Mouse (Mus musculus) forebrain, embryonic 10.5 days (tissue): ENCODE results near the gene Gm43738. TPM values are rescaled to one million over a fixed set of nuclear protein-coding genes. Genes with fewer than 3 reads are reported as not detected.
A peak's percentile ranks its signal among the peaks of the same experiment; 100 is the strongest.

ENCODE experiments used
- DNase-seq: peaks from one replicate; pipeline ENCODE4 v3.0.0-alpha.2; 2017; ENCODE audit warnings: low spot score; ENCODE audit errors: extremely low spot score
- H3K27ac ChIP-seq: fragments of 300-500 bp; sonication (generic); 2 replicates; pipeline ENCODE4 v1.5.1; 2016; ENCODE audit warnings: mild to moderate bottlenecking
- H3K27me3 ChIP-seq: fragments of 300-500 bp; sonication (generic); 2 replicates; pipeline ENCODE4 v1.6.1; 2016; ENCODE audit warnings: mild to moderate bottlenecking; ENCODE audit not compliant: poor library complexity, severe bottlenecking
- H3K36me3 ChIP-seq: fragments of 300-500 bp; sonication (generic); replicated peaks from 2 replicates; pipeline ENCODE4 v1.6.1; 2016; ENCODE audit warnings: mild to moderate bottlenecking, moderate library complexity
- H3K4me1 ChIP-seq: fragments of 300-500 bp; sonication (generic); 2 replicates; pipeline ENCODE4 v1.6.1; 2016
- H3K4me3 ChIP-seq: fragments of 300-500 bp; sonication (generic); 2 replicates; pipeline ENCODE4 v1.5.1; 2016; ENCODE audit warnings: mild to moderate bottlenecking, moderate library complexity
- H3K9me3 ChIP-seq: fragments of 300-500 bp; sonication (generic); 2 replicates; pipeline ENCODE4 v1.6.1; 2016; ENCODE audit warnings: mild to moderate bottlenecking, moderate library complexity
- WGBS: fragments of 180-500 bp; shearing (Covaris S2); methylation state at CpG from one replicate; pipeline ENCODE4 v1.1.7; 2016; 5-methylcytosine and 5-hydroxymethylcytosine counted together
- polyA plus RNA-seq: library from polyadenylated mRNA; unstranded; fragments of >200 nt; fragmentation: Nextera tagmentation; extraction: Ambion mirVana; gene quantifications from 2 replicates; pipeline ENCODE4 v1.2.1, GENCODE M21; 2016

The Gm43738 gene
- polyA plus RNA-seq, 1 experiment from 2014 or later: not detected

DNA sequence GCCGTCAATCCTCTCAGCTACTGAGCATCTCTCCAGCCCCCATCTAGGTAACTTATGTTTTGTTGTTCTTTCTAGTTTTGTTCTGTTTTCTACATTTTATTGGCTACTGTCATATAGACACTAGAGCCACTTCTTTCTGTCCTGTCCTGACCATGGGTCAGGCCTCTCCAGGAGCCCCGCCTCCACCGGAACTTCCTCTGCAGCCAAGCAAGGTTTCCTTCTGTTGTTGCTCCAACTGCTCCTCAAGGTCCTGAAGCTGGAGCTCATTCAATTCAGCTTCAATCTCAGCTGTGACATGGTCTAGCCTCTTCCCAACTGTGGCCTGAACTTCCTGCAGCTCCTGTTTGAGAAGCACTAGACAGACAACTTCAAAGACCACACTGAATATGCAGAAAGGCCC is 29.0 kb upstream of the Gm43738 start:
- WGBS: 97% methylated on average over 3 of the region's 3 CpGs
- no peak overlapping the region for H3K27ac ChIP-seq
- peaks cover 15% of the 10 kb centered on the region for H3K4me1 ChIP-seq

DNA sequence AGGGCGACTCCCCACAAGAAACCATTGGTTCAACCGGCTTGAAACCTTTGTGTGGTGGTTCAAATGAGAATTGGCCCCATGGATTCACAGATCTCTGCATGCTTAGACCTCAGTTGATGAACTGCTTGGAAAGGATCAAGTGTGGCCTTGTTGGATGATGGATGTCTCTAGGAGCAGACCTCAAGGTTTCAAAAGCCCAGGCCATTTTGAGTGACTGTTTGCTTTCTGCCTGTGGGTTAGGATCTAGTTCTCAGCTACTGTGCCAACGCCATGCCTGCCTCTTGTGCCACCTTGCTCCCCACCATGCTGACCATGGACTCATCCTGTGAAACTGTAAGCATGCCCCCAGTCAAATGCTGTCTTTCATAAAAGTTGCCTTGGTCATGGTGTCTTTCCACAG is 25.1 kb upstream of the Gm43738 start:
- no peak overlapping the region for H3K27ac ChIP-seq
- peaks cover 5% of the 10 kb centered on the region; the same call in 1 of the 2 replicates for H3K4me1 ChIP-seq
- DNase-seq: no peak
- 94% methylated on average over 3 of the region's 3 CpGs for WGBS
- H3K4me3 ChIP-seq: no peak overlapping the region
- H3K9me3 ChIP-seq: no peaks in the 10 kb centered on the region
- no peaks in the 10 kb centered on the region for H3K27me3 ChIP-seq
- no peaks in the 10 kb centered on the region for H3K36me3 ChIP-seq

More for the DNA sequence above, 29.0 kb upstream of the Gm43738 start:
- Histone ChIP-seq H3K9me3 (no peaks in the 10 kb centered on the region), H3K4me3 (no peak overlapping the region), H3K36me3 (no peaks in the 10 kb centered on the region), H3K27me3 (peaks cover 26% of the 10 kb centered on the region)
- DNase-seq: no peak

DNA sequence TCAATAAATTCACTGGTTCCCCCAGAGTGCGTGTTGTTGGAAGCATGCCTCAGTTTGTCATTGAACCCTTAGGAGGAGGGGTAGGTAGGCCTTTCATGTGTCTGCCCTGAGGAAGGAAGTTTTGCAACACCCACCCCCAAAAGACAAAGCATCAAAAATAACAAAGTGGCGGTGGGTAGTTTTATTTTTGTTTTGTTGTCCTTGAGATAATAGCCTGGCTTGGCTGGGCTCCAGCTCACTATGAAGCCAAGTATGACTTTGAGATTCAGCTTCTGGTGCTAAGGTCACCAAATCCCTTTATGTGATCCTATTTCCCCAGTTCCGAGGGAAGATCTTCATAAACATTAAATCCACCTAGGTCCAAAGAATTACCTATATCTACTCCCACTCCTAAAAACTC is 23.3 kb upstream of the Gm43738 start:
- Histone ChIP-seq H3K36me3 (no peaks in the 10 kb centered on the region), H3K27me3 (no peaks in the 10 kb centered on the region), H3K4me1 (peaks cover 5% of the 10 kb centered on the region; the same call in 1 of the 2 replicates), H3K9me3 (no peaks in the 10 kb centered on the region), H3K27ac (no peak overlapping the region), H3K4me3 (no peak overlapping the region)
- no peak for DNase-seq
- WGBS: 92% methylated on average over 3 of the region's 3 CpGs

DNA sequence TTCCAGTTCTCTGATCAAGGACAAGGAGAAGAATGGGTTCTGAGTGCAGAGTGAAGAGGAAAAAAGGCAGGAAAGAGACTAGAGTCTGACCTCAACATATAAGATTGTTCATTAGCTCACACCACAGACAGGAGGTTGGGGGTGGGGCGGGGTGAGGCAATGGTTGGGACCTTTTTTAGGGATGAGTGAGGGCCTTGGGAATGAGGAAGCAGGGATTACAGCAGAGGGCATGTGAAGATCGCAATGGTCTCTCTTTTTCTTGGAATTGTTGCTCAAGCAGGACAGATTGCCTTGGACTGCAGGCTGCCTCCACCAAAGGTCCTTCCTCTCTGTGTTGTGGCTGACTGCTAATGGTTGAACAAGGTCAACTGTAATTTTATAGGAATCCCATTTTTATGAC is 22.4 kb upstream of the Gm43738 start:
- H3K4me1 ChIP-seq: no peaks in the 10 kb centered on the region
- no peaks in the 10 kb centered on the region for H3K9me3 ChIP-seq
- H3K36me3 ChIP-seq: no peaks in the 10 kb centered on the region
- DNase-seq: no peak
- no peak overlapping the region for H3K4me3 ChIP-seq
- H3K27ac ChIP-seq: no peak overlapping the region
- 82% methylated on average over 2 of the region's 2 CpGs for WGBS
- H3K27me3 ChIP-seq: no peaks in the 10 kb centered on the region

DNA sequence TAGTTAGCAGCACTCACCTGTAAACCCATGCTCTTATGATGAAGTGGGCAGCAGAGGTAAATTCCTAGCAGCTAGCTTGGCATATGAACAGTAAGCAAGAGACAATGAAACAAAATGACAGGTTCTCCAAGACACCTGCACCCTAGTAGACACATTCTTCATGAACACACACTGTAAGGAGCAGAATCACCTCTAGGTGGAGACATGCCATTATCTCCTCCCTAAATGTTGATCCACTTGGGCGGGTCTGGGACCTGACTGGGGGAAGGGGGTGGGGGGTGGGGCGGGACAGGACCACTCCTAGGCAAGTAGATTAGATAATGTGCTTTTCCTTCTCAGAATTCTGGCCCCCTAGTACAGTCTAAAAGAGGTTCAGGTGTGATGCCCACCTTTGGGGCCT is 14.6 kb upstream of the Gm43738 start:
- Histone ChIP-seq H3K4me3 (no peak overlapping the region), H3K36me3 (no peaks in the 10 kb centered on the region), H3K27me3 (no peaks in the 10 kb centered on the region), H3K27ac (no peak overlapping the region), H3K4me1 (no peaks in the 10 kb centered on the region), H3K9me3 (no peaks in the 10 kb centered on the region)
- WGBS: 11% methylated on average over 2 of the region's 2 CpGs
- DNase-seq: no peak

DNA sequence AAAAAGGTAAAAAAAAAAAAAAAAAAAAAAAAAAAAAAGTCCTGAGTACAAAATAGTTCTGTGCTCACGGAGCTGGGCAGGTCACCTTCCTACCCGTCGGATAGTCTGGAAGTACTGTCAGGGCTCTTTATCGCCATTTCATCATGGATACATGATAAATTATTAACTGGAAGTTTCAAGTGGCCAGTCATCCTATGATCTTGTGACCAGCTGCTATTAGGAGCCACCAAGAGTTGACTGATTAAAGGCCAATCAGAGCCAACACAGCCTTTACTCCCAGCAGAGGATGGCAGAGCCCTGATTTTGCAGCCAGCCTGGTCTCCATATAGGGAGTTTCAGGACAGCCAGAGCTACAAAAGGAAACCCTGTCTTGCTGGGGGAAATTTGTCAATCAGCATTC is 12.2 kb upstream of the Gm43738 start:
- no peaks in the 10 kb centered on the region for H3K9me3 ChIP-seq
- WGBS: 88% methylated on average over 4 of the region's 4 CpGs
- H3K4me3 ChIP-seq: no peak overlapping the region
- H3K36me3 ChIP-seq: no peaks in the 10 kb centered on the region
- no peaks in the 10 kb centered on the region for H3K27me3 ChIP-seq
- H3K4me1 ChIP-seq: no peaks in the 10 kb centered on the region
- no peak overlapping the region for H3K27ac ChIP-seq
- DNase-seq: no peak

DNA sequence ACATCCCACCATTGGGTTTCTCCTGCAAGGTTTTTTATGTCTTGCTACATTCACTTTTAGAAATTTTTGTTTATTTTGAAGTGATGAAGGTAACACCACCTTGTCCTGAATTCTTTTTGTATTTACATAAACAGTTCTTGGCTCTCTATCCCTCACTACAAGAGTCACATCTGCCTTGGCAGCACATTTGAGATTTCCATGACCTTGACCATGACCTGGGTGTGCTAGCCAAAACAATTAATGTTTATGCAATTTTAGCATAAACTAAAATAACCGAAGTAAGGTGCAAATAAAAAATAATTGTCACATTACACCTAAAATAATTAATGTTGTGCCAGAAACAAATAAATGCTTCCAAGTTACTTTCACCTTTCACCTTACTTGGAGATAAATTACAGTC is 7.2 kb upstream of the Gm43738 start:
- Histone ChIP-seq H3K4me3 (no peak overlapping the region), H3K36me3 (no peaks in the 10 kb centered on the region), H3K27me3 (no peaks in the 10 kb centered on the region), H3K9me3 (no peaks in the 10 kb centered on the region), H3K27ac (no peak overlapping the region), H3K4me1 (no peaks in the 10 kb centered on the region)
- WGBS: 91% methylated on average over 1 of the region's 1 CpGs
- no peak for DNase-seq

DNA sequence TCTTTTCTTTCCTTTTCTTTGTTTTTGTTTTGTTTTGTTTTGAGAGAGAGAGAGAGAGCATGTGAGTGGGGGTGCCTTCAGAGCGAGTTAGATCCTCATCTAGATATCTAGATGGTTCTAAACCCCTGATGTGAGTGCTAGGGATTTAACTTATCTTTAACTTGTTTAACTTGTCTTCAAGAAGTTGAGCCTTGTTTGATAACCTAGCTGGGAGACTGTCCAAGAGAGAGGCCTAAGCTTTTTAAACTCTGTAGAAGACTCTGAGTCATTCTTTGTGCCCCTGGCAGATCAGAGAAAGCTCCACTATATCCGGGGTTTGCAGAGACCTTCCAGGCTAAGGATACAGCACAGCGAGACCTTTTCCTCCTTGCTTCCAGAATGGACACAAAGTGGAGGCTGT is 6.6 kb upstream of the Gm43738 start:
- DNase-seq: no peak
- Histone ChIP-seq H3K27me3 (no peaks in the 10 kb centered on the region), H3K9me3 (no peaks in the 10 kb centered on the region), H3K4me1 (peaks cover 3% of the 10 kb centered on the region), H3K4me3 (no peak overlapping the region), H3K36me3 (no peaks in the 10 kb centered on the region), H3K27ac (no peak overlapping the region)
- WGBS: 76% methylated on average over 3 of the region's 3 CpGs

DNA sequence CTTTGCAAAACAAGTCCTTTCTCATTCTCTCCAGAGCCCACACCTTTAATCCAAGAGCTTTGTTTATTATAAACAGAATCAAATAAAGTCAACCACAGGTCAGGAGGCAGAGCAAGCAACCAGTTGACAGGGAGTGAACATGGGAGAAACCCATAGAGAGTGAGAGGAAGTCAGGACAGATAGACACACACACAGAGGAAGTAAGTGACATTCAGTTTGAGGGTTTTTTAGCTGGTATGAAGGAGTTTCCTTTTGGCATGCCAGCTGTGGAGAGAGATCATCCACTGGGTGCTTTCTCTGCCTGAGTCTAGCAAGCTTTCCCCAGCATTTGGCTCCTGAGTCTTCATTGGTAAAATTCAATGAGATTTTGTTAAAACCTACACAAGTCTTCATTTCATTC is 6.0 kb upstream of the Gm43738 start:
- Histone ChIP-seq H3K4me3 (no peak overlapping the region), H3K27ac (no peak overlapping the region), H3K9me3 (no peaks in the 10 kb centered on the region), H3K27me3 (no peaks in the 10 kb centered on the region), H3K36me3 (no peaks in the 10 kb centered on the region), H3K4me1 (peaks cover 9% of the 10 kb centered on the region)
- DNase-seq: no peak

DNA sequence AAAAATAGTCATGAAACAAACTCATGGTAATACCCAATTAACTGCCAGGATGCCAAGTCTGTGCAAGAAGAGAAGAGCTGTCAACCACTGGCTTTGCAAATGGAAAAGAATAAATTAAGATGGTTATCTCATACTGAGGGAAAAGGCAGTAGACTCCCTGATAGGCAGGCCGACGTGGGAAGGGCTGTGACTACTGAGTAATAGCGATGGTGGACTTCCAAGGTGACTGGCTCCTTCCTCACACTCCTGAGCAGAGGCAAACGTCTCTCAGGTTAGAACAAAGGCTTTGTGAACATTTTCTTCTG is 2.3 kb upstream of the Gm43738 start:
- H3K9me3 ChIP-seq: no peaks in the 10 kb centered on the region
- DNase-seq: no peak
- H3K27ac ChIP-seq: peak overlapping the region; percentile 91
- 85% methylated on average over 4 of the region's 4 CpGs for WGBS
- H3K27me3 ChIP-seq: no peaks in the 10 kb centered on the region
- no peak overlapping the region for H3K4me3 ChIP-seq
- H3K36me3 ChIP-seq: peaks cover 26% of the 10 kb centered on the region
- H3K4me1 ChIP-seq: peaks cover 38% of the 10 kb centered on the region

DNA sequence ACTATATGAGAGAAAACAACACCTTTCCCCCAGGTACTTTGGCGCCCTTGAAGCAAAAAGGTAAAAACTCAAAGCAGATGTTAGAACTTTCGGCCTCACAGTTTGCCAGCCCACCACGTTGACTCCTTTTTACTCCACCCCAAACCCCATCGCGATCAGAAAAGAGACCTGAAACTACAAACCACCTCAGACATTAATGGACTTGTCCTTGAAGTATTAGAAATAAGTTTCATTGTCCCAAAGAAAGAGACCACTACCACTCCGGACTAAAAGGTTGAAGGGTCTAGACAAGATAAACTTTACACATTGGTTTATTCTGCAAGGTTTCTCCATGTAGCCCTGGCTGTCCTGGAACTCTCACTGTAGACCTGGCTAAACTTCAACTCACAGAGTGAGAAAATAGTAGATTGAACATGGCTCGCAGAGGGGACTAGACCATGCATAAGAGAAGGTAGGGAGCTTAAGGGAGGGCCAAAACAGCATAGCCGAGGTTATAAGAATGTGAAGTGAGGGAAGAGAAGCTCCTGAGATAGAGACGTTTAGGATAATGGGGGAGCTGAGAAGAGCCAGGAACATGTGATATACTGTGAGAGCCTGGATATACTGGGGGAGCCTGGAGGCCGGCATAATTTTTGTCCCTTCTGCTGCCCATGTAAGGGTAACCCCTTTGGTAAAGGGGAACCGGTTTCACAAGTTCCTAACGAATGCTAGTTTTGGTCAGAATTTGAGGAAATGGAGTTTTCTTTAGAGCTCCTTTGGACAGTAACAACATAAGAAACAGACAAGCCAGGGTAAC is 1.8 kb upstream of the Gm43738 start:
- Histone ChIP-seq H3K4me3 (peak overlapping the region; percentile 87), H3K9me3 (no peaks in the 10 kb centered on the region), H3K27me3 (no peaks in the 10 kb centered on the region), H3K27ac (peak overlapping the region; percentile 91), H3K36me3 (peaks cover 32% of the 10 kb centered on the region), H3K4me1 (peaks cover 41% of the 10 kb centered on the region)
- DNase-seq: no peak
- WGBS: 68% methylated on average over 12 of the region's 12 CpGs

DNA sequence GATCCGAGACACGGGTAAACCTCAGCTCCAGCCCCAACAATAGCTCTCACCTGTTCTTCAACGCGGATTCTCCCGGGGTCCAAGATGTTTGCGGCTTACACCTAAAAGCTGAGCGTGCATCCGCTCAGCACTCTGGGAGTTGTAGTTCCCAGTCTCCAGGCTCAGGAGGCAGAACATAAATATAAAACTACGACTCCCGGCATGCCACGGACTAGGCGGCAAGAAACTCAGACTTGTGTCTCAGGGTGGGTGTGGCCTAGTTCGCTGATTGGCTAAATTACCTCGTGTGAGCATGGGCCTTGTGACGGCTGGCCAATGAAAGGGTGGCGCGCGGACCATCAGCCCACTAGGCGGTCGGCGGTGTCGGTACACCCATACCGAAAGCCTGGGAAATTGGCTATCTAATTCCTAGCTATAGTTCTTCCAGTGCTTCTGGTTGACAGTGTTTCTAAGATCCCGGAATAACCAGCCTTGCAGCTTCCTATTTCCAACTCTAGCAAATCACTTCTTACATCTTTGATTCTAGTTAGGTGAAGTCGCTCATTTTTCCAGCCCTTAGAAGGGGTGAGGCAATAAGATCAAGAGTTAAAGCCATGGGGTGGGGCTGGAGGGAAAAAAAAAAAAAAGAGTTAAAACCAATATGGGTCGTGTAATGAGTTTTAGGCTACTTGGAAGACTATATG is 1.1 kb upstream of the Gm43738 start, which contains the start of gene Fdps:
TSS of gene Fdps (minus strand) at position 148 of the 683 bp plus-strand sequence.
- H3K27me3 ChIP-seq: no peaks in the 10 kb centered on the region
- H3K27ac ChIP-seq: peak within 1 kb of the TSS; percentile 91
- H3K36me3 ChIP-seq: peaks cover 39% of the 10 kb centered on the region
- H3K9me3 ChIP-seq: no peaks in the 10 kb centered on the region
- H3K4me3 ChIP-seq: peak within 1 kb of the TSS; percentile 87
- peak; percentile 95 for DNase-seq
- WGBS: under 1% methylated on average over 26 of the region's 26 CpGs
- peaks cover 41% of the 10 kb centered on the region for H3K4me1 ChIP-seq

DNA sequence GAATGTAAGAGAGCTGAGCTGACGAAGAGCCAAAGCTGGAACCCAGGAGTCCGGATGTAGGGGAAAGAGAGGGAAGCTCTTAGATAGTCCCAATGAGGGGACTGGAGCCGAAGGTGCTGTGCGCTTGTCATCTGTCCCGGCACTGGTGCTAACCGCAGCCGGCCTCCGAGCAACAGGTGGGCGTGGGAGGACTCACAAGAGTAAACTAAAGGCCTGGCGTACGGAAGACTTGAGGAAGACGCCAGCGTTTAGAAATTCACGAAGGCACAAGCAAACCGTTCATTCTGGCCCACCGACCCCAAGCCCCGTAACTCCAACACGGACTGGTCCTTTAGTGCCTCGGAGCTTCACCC is 536 bp upstream of the Gm43738 start:
- WGBS: under 1% methylated on average over 19 of the region's 19 CpGs
- no peaks in the 10 kb centered on the region for H3K9me3 ChIP-seq
- H3K36me3 ChIP-seq: peaks cover 44% of the 10 kb centered on the region
- peak overlapping the region; percentile 87 for H3K4me3 ChIP-seq
- peaks cover 43% of the 10 kb centered on the region for H3K4me1 ChIP-seq
- H3K27me3 ChIP-seq: no peaks in the 10 kb centered on the region
- DNase-seq: no peak
- peak overlapping the region; percentile 91 for H3K27ac ChIP-seq
